Mouse (Mus musculus) MEL (cell line): ENCODE results near the gene Ntn5. TPM values are rescaled to one million over a fixed set of nuclear protein-coding genes. Genes with fewer than 3 reads are reported as not detected.

Experiments used
- DNase-seq: peaks from one replicate; pipeline ENCODE4 v3.0.0; 2011; ENCODE audit warnings: low read depth, low spot score
- H3K27ac ChIP-seq: 2 replicates; pipeline ENCODE4 v1.5.1; 2012; ENCODE audit warnings: low read depth, mild to moderate bottlenecking, control low read depth, low read length, moderate library complexity; ENCODE audit not compliant: control insufficient read depth
- H3K27me3 ChIP-seq, 2 experiments: fragments of 150-350 bp in 1 of 2; sonication (generic) in 1 of 2; 2 replicates each; pipeline ENCODE4 v1.6.1; 2012; ENCODE audit warnings: low read length in 2 of 2, mild to moderate bottlenecking in 2 of 2, improper control_type of control experiment in 1 of 2, moderate library complexity in 1 of 2; ENCODE audit not compliant: insufficient read depth in 2 of 2, control insufficient read depth in 1 of 2
- H3K36me3 ChIP-seq, 2 experiments: 2 replicates each; pipeline ENCODE4 v1.6.1; 2012 to 2014; ENCODE audit warnings: low read length in 2 of 2, improper control_type of control experiment in 1 of 2, inconsistent platforms in 1 of 2, mild to moderate bottlenecking in 1 of 2; ENCODE audit not compliant: insufficient read depth in 2 of 2, control insufficient read depth in 1 of 2
- H3K4me1 ChIP-seq, 2 experiments: fragments of 150-350 bp in 1 of 2; sonication (generic) in 1 of 2; 2 replicates each; pipeline ENCODE4 v1.6.1; 2012; ENCODE audit warnings: low read length in 2 of 2, improper control_type of control experiment in 1 of 2, mild to moderate bottlenecking in 1 of 2; ENCODE audit not compliant: insufficient read depth in 2 of 2, control insufficient read depth in 1 of 2
- H3K4me3 ChIP-seq, 2 experiments: fragments of 150-350 bp in 1 of 2; sonication (generic) in 1 of 2; 2 replicates each; pipeline ENCODE4 v1.5.1; 2012; ENCODE audit warnings: low read depth in 2 of 2, low read length in 2 of 2, mild to moderate bottlenecking in 2 of 2, moderate library complexity in 2 of 2, control low read depth in 1 of 2, improper control_type of control experiment in 1 of 2; ENCODE audit not compliant: control insufficient read depth in 1 of 2, insufficient read depth in 1 of 2
- H3K79me2 ChIP-seq: 2 replicates; pipeline ENCODE4 v1.6.1; 2012; ENCODE audit warnings: mild to moderate bottlenecking, low read length, moderate library complexity; ENCODE audit not compliant: control insufficient read depth, poor library complexity, insufficient read depth
- H3K9ac ChIP-seq: 2 replicates; pipeline ENCODE4 v1.6.1; 2012; ENCODE audit warnings: low read depth, mild to moderate bottlenecking, control low read depth, low read length, moderate library complexity; ENCODE audit not compliant: control insufficient read depth, poor library complexity, severe bottlenecking
- H3K9me3 ChIP-seq: fragments of 150-350 bp; sonication (generic); replicated peaks from 2 replicates; pipeline ENCODE4 v1.6.1; 2012; ENCODE audit warnings: mild to moderate bottlenecking, low read length, improper control_type of control experiment, moderate library complexity; ENCODE audit not compliant: insufficient read depth
- CHD2 ChIP-seq: IDR thresholded peaks from 2 replicates; pipeline ENCODE4 v1.6.1; 2011; ENCODE audit warnings: low read length, improper control_type of control experiment
- E2F4 ChIP-seq: IDR thresholded peaks from 2 replicates; pipeline ENCODE4 v1.6.1; 2011; ENCODE audit warnings: low read depth, low read length, improper control_type of control experiment, borderline replicate concordance
- ELF1 ChIP-seq: IDR thresholded peaks from 2 replicates; pipeline ENCODE4 v1.6.1; 2014; ENCODE audit warnings: low read depth, mild to moderate bottlenecking, inconsistent platforms, low read length, improper control_type of control experiment, moderate library complexity
- EP300 ChIP-seq, 2 experiments: IDR thresholded peaks; 2 replicates each; pipeline ENCODE4 v1.6.1; 2011; ENCODE audit warnings: improper control_type of control experiment in 2 of 2, low read length in 2 of 2, low read depth in 1 of 2, mild to moderate bottlenecking in 1 of 2
- ETS1 ChIP-seq: IDR thresholded peaks from 2 replicates; pipeline ENCODE4 v1.6.1; 2012; ENCODE audit warnings: low read depth, mild to moderate bottlenecking, inconsistent platforms, low read length, improper control_type of control experiment, moderate library complexity
- GABPA ChIP-seq: IDR thresholded peaks from 2 replicates; pipeline ENCODE4 v1.6.1; 2012; ENCODE audit warnings: low read depth, mild to moderate bottlenecking, inconsistent platforms, low read length, improper control_type of control experiment, moderate library complexity
- GATA1 ChIP-seq: IDR thresholded peaks from 2 replicates; pipeline ENCODE4 v1.6.1; 2011; ENCODE audit warnings: low read depth, low read length, improper control_type of control experiment
- HCFC1 ChIP-seq: IDR thresholded peaks from 2 replicates; pipeline ENCODE4 v1.6.1; 2012; ENCODE audit warnings: low read depth, mild to moderate bottlenecking, inconsistent platforms, low read length, improper control_type of control experiment, moderate library complexity
- JUND ChIP-seq: IDR thresholded peaks from 2 replicates; pipeline ENCODE4 v1.6.1; 2011; ENCODE audit warnings: low read depth, mild to moderate bottlenecking, improper control_type of control experiment, low read length
- MAFK ChIP-seq: IDR thresholded peaks from 2 replicates; pipeline ENCODE4 v1.6.1; 2011; ENCODE audit warnings: low read depth, mild to moderate bottlenecking, low read length, improper control_type of control experiment, borderline replicate concordance
- MAX ChIP-seq: IDR thresholded peaks from 2 replicates; pipeline ENCODE4 v1.6.1; 2011; ENCODE audit warnings: low read length, improper control_type of control experiment
- MEF2A ChIP-seq: IDR thresholded peaks from 2 replicates; pipeline ENCODE4 v1.6.1; 2014; ENCODE audit warnings: low read depth, mild to moderate bottlenecking, inconsistent platforms, low read length, improper control_type of control experiment; ENCODE audit not compliant: poor library complexity, insufficient replicate concordance, severe bottlenecking; ENCODE audit errors: extremely low read depth
- MXI1 ChIP-seq: IDR thresholded peaks from 2 replicates; pipeline ENCODE4 v1.6.1; 2011; ENCODE audit warnings: mild to moderate bottlenecking, low read depth, low read length, improper control_type of control experiment
- MYB ChIP-seq: IDR thresholded peaks from 2 replicates; pipeline ENCODE4 v1.6.1; 2011; ENCODE audit warnings: mild to moderate bottlenecking, low read depth, low read length, improper control_type of control experiment
- MYC ChIP-seq: IDR thresholded peaks from 2 replicates; pipeline ENCODE4 v1.6.1; 2011; ENCODE audit warnings: low read depth, mild to moderate bottlenecking, low read length, improper control_type of control experiment, moderate library complexity
- NRF1 ChIP-seq: IDR thresholded peaks from 2 replicates; pipeline ENCODE4 v1.6.1; 2014; ENCODE audit warnings: low read depth, mild to moderate bottlenecking, inconsistent platforms, low read length, improper control_type of control experiment, moderate library complexity; ENCODE audit not compliant: poor library complexity, insufficient read depth, severe bottlenecking
- POLR2A ChIP-seq, 2 experiments: IDR thresholded peaks; 2 replicates each; pipeline ENCODE4 v1.6.1; 2011 to 2012; ENCODE audit warnings: low read length in 2 of 2, mild to moderate bottlenecking in 2 of 2, control low read depth in 1 of 2, improper control_type of control experiment in 1 of 2, low read depth in 1 of 2, moderate library complexity in 1 of 2; ENCODE audit not compliant: control insufficient read depth in 1 of 2, insufficient read depth in 1 of 2, poor library complexity in 1 of 2
- POLR2AphosphoS5 ChIP-seq: IDR thresholded peaks from 2 replicates; pipeline ENCODE4 v1.6.1; 2012; ENCODE audit warnings: low read depth, borderline replicate concordance, mild to moderate bottlenecking, inconsistent platforms, low read length, moderate library complexity, mixed read lengths
- RCOR1 ChIP-seq: IDR thresholded peaks from 2 replicates; pipeline ENCODE4 v1.6.1; 2012; ENCODE audit warnings: low read depth, mild to moderate bottlenecking, inconsistent platforms, low read length, improper control_type of control experiment
- SIN3A ChIP-seq: IDR thresholded peaks from 2 replicates; pipeline ENCODE4 v1.6.1; 2012; ENCODE audit warnings: low read length, improper control_type of control experiment, inconsistent platforms
- TBP ChIP-seq: IDR thresholded peaks from 2 replicates; pipeline ENCODE4 v1.8.0; 2011; ENCODE audit warnings: low read depth, low read length, improper control_type of control experiment
- TCF12 ChIP-seq: IDR thresholded peaks from 2 replicates; pipeline ENCODE4 v1.6.1; 2014; ENCODE audit warnings: low read depth, mild to moderate bottlenecking, inconsistent platforms, low read length, improper control_type of control experiment, moderate library complexity
- ZC3H11A ChIP-seq: IDR thresholded peaks from 2 replicates; pipeline ENCODE4 v1.6.1; 2012; ENCODE audit warnings: low read depth, mild to moderate bottlenecking, inconsistent platforms, low read length, improper control_type of control experiment
- ZKSCAN1 ChIP-seq: IDR thresholded peaks from 2 replicates; pipeline ENCODE4 v1.6.1; 2012; ENCODE audit warnings: low read depth, mild to moderate bottlenecking, inconsistent platforms, low read length, improper control_type of control experiment, moderate library complexity
- ZNF384 ChIP-seq: IDR thresholded peaks from 2 replicates; pipeline ENCODE4 v1.6.1; 2012; ENCODE audit warnings: low read depth, mild to moderate bottlenecking, inconsistent platforms, low read length, improper control_type of control experiment
- polyA plus RNA-seq, 2 experiments: library from polyadenylated mRNA; stranded (reverse) in 1 of 2; unstranded in 1 of 2; fragments of >175 nt in 1 of 2; fragments of >200 nt in 1 of 2; gene quantifications; 2 replicates each; pipeline versions ENCODE4 v1.2.1 to v1.2.4; 2012; ENCODE audit warnings: low replicate concordance in 2 of 2, low read depth in 1 of 2; ENCODE audit not compliant: insufficient read length in 2 of 2, insufficient read depth in 1 of 2, missing spikeins in 1 of 2
- total RNA-seq: library from RNA; depleted of rRNA; stranded (reverse); fragments of 300-350 nt; gene quantifications from 2 replicates; pipeline ENCODE4 v1.2.3, GENCODE M21; 2012; rRNA removed

Gene Ntn5
- total RNA-seq (not detected in 2 replicates), polyA plus RNA-seq (under 1 TPM in 1 of 2 experiments, not detected in 1; 0.13 TPM)

- Histone ChIP-seq H3K79me2 (no peaks in the 10 kb centered on the region), H3K9me3 (no peaks in the 10 kb centered on the region), H3K36me3 (peaks cover 0 to 17% of the 10 kb centered on the region in 2 experiments; a peak in 2 of 4 replicates), H3K27me3 (peaks cover 0 to 3% of the 10 kb centered on the region in 2 experiments; a peak in 2 of 4 replicates), H3K4me3 (no peak within 1 kb of the TSS), H3K9ac (no peak within 1 kb of the TSS), H3K27ac (no peak within 1 kb of the TSS), H3K4me1 (peaks cover 13 to 20% of the 10 kb centered on the region in 2 experiments)
- no peak for DNase-seq
- TF ChIP-seq POLR2AphosphoS5, result no peak
- TF ChIP-seq ZC3H11A, result no peak
- TF ChIP-seq TCF12, result no peak
- no peak for TF ChIP-seq GABPA
Observed at GRCm38 (mm10) chr7:45683396-45684050, at the start of gene Ntn5. Ntn5 (plus strand) TSS chr7:45684022.

- H3K9ac ChIP-seq, result no peak overlapping the region
- H3K27ac ChIP-seq, result peak overlapping the region; percentile 62
- no peak overlapping the region for H3K4me3 ChIP-seq
- no peaks in the 10 kb centered on the region for H3K9me3 ChIP-seq
- H3K36me3 ChIP-seq, result peaks cover 0 to 4% of the 10 kb centered on the region in 2 experiments; a peak in 1 of 4 replicates
- TF ChIP-seq HCFC1 (peak; percentile 64; the same call in 1 of the 2 replicates), CHD2 (no peak), ELF1 (peak; percentile 58), MXI1 (no peak), EP300 (IDR thresholded peaks at IDR 0.05; ENCODE audit: low read depth in 1 of 2, low read length in 2 of 2) (peak; percentile 54 to 63; a peak in 2 of 4 replicates), MEF2A (no peak), RCOR1 (no peak), JUND (peak; percentile 59; the same call in 1 of the 2 replicates), MAX (peak; percentile 19; the same call in 1 of the 2 replicates), TBP (0 out of 2 replicates have a peak, but pooled peaks have one; percentile 27), GATA1 (peak; percentile 66), SIN3A (0 out of 2 replicates have a peak, but pooled peaks have one; percentile 36), MAFK (no peak), MYB (peak; percentile 36; the same call in 1 of the 2 replicates), ZNF384 (peak; percentile 89), E2F4 (no peak), MYC (no peak), POLR2A (IDR thresholded peaks at IDR 0.05; ENCODE audit: control insufficient read depth in 1 of 2, insufficient read depth in 1 of 2, low read depth in 1 of 2, low read length in 2 of 2, poor library complexity in 1 of 2) (no peak), ETS1 (peak; percentile 82), ZKSCAN1 (no peak), NRF1 (no peak)
- H3K79me2 ChIP-seq, result no peaks in the 10 kb centered on the region
- peaks cover 0 to 10% of the 10 kb centered on the region in 2 experiments; a peak in 2 of 4 replicates for H3K4me1 ChIP-seq
- DNase-seq, result peak; percentile 81
- no peaks in the 10 kb centered on the region for H3K27me3 ChIP-seq
Observed at GRCm38 (mm10) chr7:45634946-45635681, 48.7 kb upstream of the Ntn5 start.
